Mouse (Mus musculus) inflammation-experienced regulatory T-cells (primary cell): ENCODE measurements around the gene Tceal1. TPM values are rescaled to one million over a fixed set of nuclear protein-coding genes. Genes with fewer than 3 reads are reported as not detected.

Experiments
- polyA plus RNA-seq, 2 experiments: library from polyadenylated mRNA; unstranded; fragments of 100-300 nt; shearing (Covaris generic); gene quantifications; one replicate each; pipeline ENCODE4 v1.2.1; 2017

Gene Tceal1
- under 1 TPM; 0.16 to 0.22 TPM for polyA plus RNA-seq

DNA sequence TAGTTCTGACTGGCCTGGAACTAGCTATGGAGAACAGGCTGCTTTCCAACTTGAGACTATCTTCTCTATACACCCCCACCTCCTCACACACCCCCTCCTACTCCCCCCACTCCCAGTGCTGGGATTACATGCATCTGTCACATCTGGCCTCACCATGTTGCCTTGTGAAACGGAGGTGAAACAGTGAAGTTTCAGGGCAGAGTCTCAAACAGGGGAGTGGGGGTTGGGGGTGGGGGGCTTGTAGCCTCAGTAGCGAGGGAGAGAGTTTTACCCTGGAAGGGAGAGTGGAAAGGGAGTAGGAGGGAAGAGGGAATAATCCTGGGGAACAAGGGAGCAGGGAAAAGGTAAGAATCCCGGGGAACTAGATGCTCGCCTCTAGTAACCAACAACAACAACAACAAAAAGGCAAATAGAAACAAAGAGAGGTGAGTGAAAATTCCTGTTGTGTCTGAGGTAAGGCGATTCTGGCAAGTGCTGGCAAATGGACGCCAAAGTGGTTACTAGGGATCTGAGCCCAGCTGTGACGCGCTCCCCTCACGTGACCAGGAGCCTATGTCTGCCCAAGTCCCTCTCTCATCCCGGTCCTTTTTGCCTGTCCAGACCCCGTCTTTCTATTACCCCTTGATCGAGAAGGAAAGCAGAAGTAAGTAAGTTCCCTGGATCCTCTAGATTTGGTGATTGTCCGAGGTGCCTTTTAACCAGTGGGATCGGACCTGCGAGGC lies at the start of gene Tceal1:
Tceal1 (plus strand) TSS at position 537 of the 722 bp plus-strand sequence.

DNA sequence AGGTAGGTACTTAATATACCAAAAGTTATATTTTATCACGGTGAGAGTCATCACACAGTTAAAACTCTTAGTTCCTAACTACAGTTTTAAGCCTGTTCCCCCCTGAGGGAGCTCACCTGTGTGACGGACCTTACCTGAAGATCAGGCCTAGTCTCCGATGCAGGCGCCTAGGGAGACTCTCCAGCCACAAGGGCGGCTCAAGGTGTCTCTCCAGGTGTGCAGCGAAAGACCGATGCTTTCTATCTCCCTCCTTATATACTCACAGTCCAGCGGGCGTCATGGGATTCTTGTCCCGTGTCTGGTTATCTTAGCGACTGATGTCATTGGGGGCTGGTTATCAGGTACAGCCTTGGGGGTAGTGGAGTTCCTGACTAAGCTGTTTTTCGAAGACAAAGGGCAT lies 35.7 kb downstream of the Tceal1 start, which contains the start of gene Morf4l2:
Morf4l2 (minus strand) TSS at position 232 of the 400 bp plus-strand sequence.

Other genes with a start within 250 kb of the Tceal1 start
- gene Kir3dl1, start 190.0 kb upstream of the Tceal1 start, polyA plus RNA-seq: not detected
- not detected for gene Kir3dl2, start 163.9 kb upstream of the Tceal1 start, polyA plus RNA-seq
- 1 to 10 TPM; 3.7 to 4.3 TPM for gene Tceal3, start 117.1 kb upstream of the Tceal1 start, polyA plus RNA-seq
- 10 to 100 TPM; 81.5 to 84.2 TPM for gene Morf4l2, start 35.7 kb downstream of the Tceal1 start, polyA plus RNA-seq
- gene Glra4, start 72.2 kb downstream of the Tceal1 start, polyA plus RNA-seq: under 1 TPM in 1 of 2 experiments, not detected in 1; 0.17 TPM
- gene Plp1, start 114.7 kb downstream of the Tceal1 start, polyA plus RNA-seq: 1 to 10 TPM in 1 of 2 experiments, under 1 TPM in 1; 0.81 to 1.4 TPM
- not detected for gene Rab9b, start 160.8 kb downstream of the Tceal1 start, polyA plus RNA-seq
- not detected for gene H2bfm, start 219.3 kb downstream of the Tceal1 start, polyA plus RNA-seq